Mouse (Mus musculus): ENCODE data around the gene Atoh8. TPM values are rescaled to one million over a fixed set of nuclear protein-coding genes. Genes with fewer than 3 reads are reported as not detected.

Atoh8 gene
- polyA plus RNA-seq, 1 experiment from 2014 or later: 4.7 TPM

DNA sequence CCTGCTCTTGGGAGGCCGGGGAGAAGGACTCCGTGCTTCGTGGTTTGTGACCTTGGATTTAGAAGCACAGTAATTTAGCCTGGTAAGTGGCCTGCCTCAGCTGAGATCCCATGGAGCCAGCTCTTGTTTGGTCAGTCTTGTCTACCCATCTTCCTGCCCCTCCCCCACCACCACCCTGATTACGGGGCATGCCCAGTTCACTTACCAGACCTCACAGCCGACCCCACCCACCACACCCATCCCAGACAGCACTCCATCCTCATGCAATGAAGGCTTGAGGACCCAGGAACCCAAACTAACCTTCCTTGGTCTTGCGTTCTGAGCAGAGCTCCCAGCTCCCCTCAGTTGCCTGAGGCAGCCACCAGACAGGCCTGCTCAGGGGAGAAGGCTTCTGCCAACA is 37.8 kb upstream of the Atoh8 start:
- ATAC-seq: no peak
- H3K36me3 ChIP-seq (ENCODE audit: control insufficient read depth, insufficient read depth, low read length): no peaks in the 10 kb centered on the region
- H3K9me3 ChIP-seq (ENCODE audit: control insufficient read depth, low read length): no peaks in the 10 kb centered on the region
- H3K27ac ChIP-seq (ENCODE audit: low read depth, low read length): no peak overlapping the region
- H3K9ac ChIP-seq (ENCODE audit: low read depth, low read length): no peak overlapping the region
- H3K27me3 ChIP-seq (replicated peaks; ENCODE audit: control insufficient read depth, insufficient read depth, low read length): no peaks in the 10 kb centered on the region
- H3K4me3 ChIP-seq (ENCODE audit: low read length): no peak overlapping the region
- H3K4me2 ChIP-seq (ENCODE audit: low read length): no peak overlapping the region
- WGBS: 76% methylated on average over 6 of the region's 6 CpGs
- H3K4me1 ChIP-seq (ENCODE audit: control insufficient read depth, insufficient read depth, low read depth, low read length): peaks cover 1% of the 10 kb centered on the region; the same call in 1 of the 2 replicates

DNA sequence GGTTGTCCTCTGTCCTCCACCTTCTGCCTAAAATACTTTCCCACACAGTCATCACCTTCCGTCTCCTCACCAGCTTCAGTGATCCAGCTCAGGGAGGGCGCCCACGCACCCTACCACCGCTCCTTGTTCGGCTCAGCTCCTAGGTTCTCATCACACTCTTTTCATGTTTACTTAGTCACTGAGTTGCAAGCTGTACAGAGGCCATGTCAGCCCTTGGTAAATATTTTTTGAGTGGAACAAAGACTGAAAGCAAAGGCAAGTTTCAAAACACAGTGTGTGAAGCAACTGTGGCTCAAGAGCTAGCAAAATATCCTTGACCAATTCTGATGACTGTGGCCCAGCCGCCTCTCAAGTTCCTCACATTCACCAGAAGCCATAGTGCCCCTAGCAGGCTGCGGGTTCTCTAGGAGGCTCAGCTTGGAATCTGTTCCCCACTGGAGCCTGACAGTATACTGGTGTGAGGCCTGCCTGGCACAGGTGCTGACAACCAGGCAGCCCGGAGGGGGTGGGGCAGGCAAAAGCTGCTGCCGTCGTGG is 36.9 kb upstream of the Atoh8 start:
- Histone ChIP-seq H3K4me1 (ENCODE audit: control insufficient read depth, insufficient read depth, low read depth, low read length) (peaks cover 3% of the 10 kb centered on the region; the same call in 1 of the 2 replicates), H3K9ac (ENCODE audit: low read depth, low read length) (no peak overlapping the region), H3K27ac (ENCODE audit: low read depth, low read length) (no peak overlapping the region), H3K4me2 (ENCODE audit: low read length) (no peak overlapping the region), H3K27me3 (replicated peaks; ENCODE audit: control insufficient read depth, insufficient read depth, low read length) (no peaks in the 10 kb centered on the region), H3K4me3 (ENCODE audit: low read length) (no peak overlapping the region), H3K9me3 (ENCODE audit: control insufficient read depth, low read length) (no peaks in the 10 kb centered on the region), H3K36me3 (ENCODE audit: control insufficient read depth, insufficient read depth, low read length) (no peaks in the 10 kb centered on the region)
- ATAC-seq: no peak
- WGBS: 87% methylated on average over 10 of the region's 10 CpGs

DNA sequence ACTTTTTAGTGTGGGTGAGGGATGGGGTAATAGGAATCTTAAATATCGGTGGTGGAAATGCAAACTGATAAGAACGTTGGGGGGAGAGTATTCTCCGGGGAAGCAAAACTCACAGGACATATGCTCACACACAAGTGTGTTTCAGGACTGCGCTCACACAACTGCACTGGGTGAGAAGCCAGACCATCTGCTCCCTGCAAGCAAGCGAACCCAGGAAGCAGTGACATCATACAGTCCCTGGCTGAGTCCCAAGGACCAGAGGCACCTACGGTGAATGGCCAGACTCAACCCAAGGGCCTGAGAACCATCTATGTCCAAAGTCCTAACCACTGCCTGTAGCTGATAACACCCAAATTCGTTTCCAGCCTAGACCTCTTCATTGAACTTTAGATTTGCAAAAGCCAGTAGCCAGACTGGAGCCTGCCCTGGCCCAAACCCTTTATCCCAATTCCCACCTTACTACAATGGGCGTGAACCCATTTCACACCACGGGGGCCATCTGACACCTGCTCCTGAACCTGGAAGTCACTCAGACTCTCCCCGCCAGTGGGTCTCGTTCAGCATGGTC is 35.7 kb upstream of the Atoh8 start:
- Histone ChIP-seq H3K27ac (ENCODE audit: low read depth, low read length) (no peak overlapping the region), H3K4me3 (ENCODE audit: low read length) (no peak overlapping the region), H3K36me3 (ENCODE audit: control insufficient read depth, insufficient read depth, low read length) (no peaks in the 10 kb centered on the region), H3K27me3 (replicated peaks; ENCODE audit: control insufficient read depth, insufficient read depth, low read length) (no peaks in the 10 kb centered on the region), H3K4me2 (ENCODE audit: low read length) (no peak overlapping the region), H3K4me1 (ENCODE audit: control insufficient read depth, insufficient read depth, low read depth, low read length) (peaks cover 3% of the 10 kb centered on the region; the same call in 1 of the 2 replicates), H3K9ac (ENCODE audit: low read depth, low read length) (no peak overlapping the region), H3K9me3 (ENCODE audit: control insufficient read depth, low read length) (no peaks in the 10 kb centered on the region)
- no peak for ATAC-seq
- 77% methylated on average over 11 of the region's 11 CpGs for WGBS

DNA sequence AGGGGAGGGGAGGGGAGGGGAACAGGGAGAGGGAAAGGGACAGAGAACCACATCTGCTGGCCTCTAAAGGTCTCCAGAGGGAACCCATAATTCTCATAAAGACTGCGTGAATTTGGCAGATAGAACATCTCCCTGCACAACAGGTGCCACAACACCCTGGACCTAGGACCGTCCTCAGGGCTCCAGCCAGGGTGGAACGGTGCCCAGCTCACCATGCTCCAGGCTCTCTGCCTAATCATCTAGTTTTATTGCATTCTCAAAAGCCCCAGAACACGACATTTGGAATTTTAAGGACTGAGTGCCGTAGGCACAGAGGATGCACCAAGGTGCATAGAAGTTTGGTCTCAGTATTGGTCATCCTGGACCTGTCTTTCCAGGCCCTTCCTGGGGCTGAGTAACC is 34.9 kb upstream of the Atoh8 start:
- H3K4me1 ChIP-seq (ENCODE audit: control insufficient read depth, insufficient read depth, low read depth, low read length): peaks cover 3% of the 10 kb centered on the region; the same call in 1 of the 2 replicates
- H3K4me2 ChIP-seq (ENCODE audit: low read length): no peak overlapping the region
- no peak overlapping the region for H3K27ac ChIP-seq (ENCODE audit: low read depth, low read length)
- ATAC-seq: no peak
- H3K27me3 ChIP-seq (replicated peaks; ENCODE audit: control insufficient read depth, insufficient read depth, low read length): no peaks in the 10 kb centered on the region
- no peaks in the 10 kb centered on the region for H3K9me3 ChIP-seq (ENCODE audit: control insufficient read depth, low read length)
- H3K36me3 ChIP-seq (ENCODE audit: control insufficient read depth, insufficient read depth, low read length): no peaks in the 10 kb centered on the region
- 75% methylated on average over 5 of the region's 5 CpGs for WGBS
- no peak overlapping the region for H3K9ac ChIP-seq (ENCODE audit: low read depth, low read length)
- H3K4me3 ChIP-seq (ENCODE audit: low read length): no peak overlapping the region

DNA sequence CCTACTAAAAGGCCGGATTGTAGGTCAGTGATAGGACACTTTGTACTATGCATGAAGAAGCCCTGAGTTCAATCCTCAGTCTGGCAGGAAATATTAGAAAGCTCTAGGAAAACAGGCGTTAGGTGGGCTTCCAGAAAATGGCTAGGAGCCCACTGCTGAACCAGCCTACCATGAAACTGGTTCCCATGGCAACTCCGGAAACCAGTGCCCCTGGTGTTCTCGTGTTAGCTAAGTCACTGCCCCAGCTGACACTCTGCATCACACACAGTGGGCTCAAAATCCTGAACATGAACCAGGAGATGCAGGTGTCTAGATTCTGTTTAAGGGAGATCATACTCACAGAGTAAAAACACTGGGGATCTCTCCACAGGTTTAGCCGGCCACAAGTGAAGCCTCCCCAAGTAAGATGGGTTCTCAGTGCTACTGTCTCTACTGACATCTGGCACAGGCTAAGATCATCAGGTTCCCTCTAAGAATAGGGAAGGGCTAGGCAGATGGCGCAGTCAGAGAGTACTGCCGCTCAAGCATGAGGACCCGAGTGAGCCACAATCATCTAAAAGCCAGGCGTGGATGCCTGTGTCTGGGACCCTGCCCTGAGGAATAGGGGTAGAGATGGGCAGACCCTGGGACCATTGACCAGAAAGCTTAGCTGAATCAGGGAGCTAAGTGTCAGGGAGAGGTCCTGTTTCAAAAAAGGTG is 32.9 kb upstream of the Atoh8 start:
- peaks cover 3% of the 10 kb centered on the region; the same call in 1 of the 2 replicates for H3K4me1 ChIP-seq (ENCODE audit: control insufficient read depth, insufficient read depth, low read depth, low read length)
- 57% methylated on average over 9 of the region's 9 CpGs for WGBS
- no peak overlapping the region for H3K4me3 ChIP-seq (ENCODE audit: low read length)
- no peak overlapping the region for H3K9ac ChIP-seq (ENCODE audit: low read depth, low read length)
- ATAC-seq: peak; percentile 67
- no peak overlapping the region for H3K27ac ChIP-seq (ENCODE audit: low read depth, low read length)
- H3K27me3 ChIP-seq (replicated peaks; ENCODE audit: control insufficient read depth, insufficient read depth, low read length): no peaks in the 10 kb centered on the region
- H3K4me2 ChIP-seq (ENCODE audit: low read length): no peak overlapping the region
- no peaks in the 10 kb centered on the region for H3K36me3 ChIP-seq (ENCODE audit: control insufficient read depth, insufficient read depth, low read length)
- no peaks in the 10 kb centered on the region for H3K9me3 ChIP-seq (ENCODE audit: control insufficient read depth, low read length)

DNA sequence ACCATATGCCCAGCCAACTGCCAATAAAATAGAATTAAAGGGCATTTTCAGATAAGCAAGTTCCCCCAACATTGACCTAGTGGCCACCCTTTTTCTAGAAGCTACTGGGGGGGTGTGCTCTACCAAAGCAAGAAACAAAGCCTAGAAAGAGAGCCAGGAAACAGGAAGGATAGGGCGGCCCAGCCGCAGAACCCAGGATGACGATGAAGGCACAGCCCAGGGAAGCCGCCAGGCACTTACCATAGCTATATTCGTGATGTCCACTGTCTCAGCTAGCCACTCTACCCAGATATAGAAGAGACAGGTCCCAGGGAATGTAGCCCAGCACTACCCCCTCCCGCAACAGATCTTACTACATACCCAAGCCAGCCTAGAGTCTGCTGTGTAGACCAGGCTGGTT is 30.3 kb upstream of the Atoh8 start:
- H3K9me3 ChIP-seq (ENCODE audit: control insufficient read depth, low read length): no peaks in the 10 kb centered on the region
- no peaks in the 10 kb centered on the region for H3K27me3 ChIP-seq (replicated peaks; ENCODE audit: control insufficient read depth, insufficient read depth, low read length)
- H3K36me3 ChIP-seq (ENCODE audit: control insufficient read depth, insufficient read depth, low read length): no peaks in the 10 kb centered on the region
- H3K4me2 ChIP-seq (ENCODE audit: low read length): no peak overlapping the region
- WGBS: 81% methylated on average over 6 of the region's 6 CpGs
- peaks cover 3% of the 10 kb centered on the region; the same call in 1 of the 2 replicates for H3K4me1 ChIP-seq (ENCODE audit: control insufficient read depth, insufficient read depth, low read depth, low read length)
- H3K9ac ChIP-seq (ENCODE audit: low read depth, low read length): no peak overlapping the region
- ATAC-seq: no peak
- no peak overlapping the region for H3K27ac ChIP-seq (ENCODE audit: low read depth, low read length)
- no peak overlapping the region for H3K4me3 ChIP-seq (ENCODE audit: low read length)

DNA sequence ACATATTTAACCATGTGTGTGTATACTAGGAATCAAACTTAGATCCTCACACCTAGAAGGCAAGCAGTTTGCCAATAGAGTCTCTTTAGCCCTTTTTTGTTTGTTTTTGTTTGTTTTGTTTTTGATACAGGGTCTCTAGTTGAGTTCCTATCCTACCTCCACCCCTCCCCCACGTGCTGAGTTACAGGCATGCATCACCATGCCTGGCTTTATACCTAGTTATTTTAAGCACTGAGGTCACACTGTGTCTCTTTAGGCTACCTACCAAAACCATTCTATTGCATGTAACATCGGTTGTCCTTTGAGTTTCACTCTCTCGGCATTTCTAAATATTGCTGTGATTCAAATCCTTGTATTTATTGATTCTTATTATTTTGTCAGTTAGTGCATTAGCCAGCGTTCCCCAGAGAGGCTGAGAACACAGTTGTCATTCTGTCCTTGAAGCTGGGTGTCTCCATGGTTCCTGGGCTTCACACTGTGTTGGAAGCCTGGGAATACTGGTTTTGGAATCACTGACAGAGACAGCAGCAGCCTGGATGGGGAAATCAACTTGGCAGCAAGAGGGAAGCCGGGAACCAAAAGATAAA is 28.4 kb upstream of the Atoh8 start:
- Histone ChIP-seq H3K36me3 (ENCODE audit: control insufficient read depth, insufficient read depth, low read length) (no peaks in the 10 kb centered on the region), H3K27ac (ENCODE audit: low read depth, low read length) (no peak overlapping the region), H3K9me3 (ENCODE audit: control insufficient read depth, low read length) (no peaks in the 10 kb centered on the region), H3K27me3 (replicated peaks; ENCODE audit: control insufficient read depth, insufficient read depth, low read length) (no peaks in the 10 kb centered on the region), H3K4me1 (ENCODE audit: control insufficient read depth, insufficient read depth, low read depth, low read length) (peaks cover 3% of the 10 kb centered on the region; the same call in 1 of the 2 replicates), H3K4me2 (ENCODE audit: low read length) (no peak overlapping the region), H3K4me3 (ENCODE audit: low read length) (no peak overlapping the region), H3K9ac (ENCODE audit: low read depth, low read length) (no peak overlapping the region)
- ATAC-seq: no peak
- 67% methylated on average over 5 of the region's 5 CpGs for WGBS

DNA sequence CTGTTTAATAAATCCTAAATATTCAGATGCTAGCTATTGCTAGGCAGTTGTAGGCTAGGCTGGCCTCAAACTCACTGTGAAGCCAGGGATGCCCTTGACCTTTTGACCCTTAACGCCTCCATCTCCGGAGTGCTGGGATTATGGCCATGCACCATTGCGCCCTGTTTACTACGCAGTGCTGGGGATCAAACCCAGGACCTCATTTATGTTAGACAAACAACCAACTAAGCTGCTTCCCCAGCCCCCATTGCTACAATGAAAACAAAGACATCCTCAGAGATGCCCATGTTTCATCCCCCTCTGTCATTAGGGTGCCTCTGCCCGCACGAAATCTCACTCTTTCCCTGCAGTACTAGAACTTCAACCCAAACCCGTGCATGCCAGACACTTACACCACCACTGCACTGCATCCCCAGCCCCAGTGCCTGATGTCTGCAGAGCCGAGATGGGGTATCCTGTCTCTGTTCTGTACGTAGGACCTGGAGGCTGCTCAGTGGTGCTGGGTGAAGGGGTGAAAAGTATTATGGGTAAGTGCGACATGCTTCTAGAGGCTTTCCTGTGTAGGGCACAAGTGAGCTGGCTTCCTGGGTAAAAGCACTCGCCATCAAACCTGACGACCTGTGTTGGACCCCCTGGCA is 26.4 kb upstream of the Atoh8 start:
- 79% methylated on average over 12 of the region's 12 CpGs for WGBS
- H3K4me2 ChIP-seq (ENCODE audit: low read length): no peak overlapping the region
- no peak for ATAC-seq
- H3K27ac ChIP-seq (ENCODE audit: low read depth, low read length): no peak overlapping the region
- H3K4me3 ChIP-seq (ENCODE audit: low read length): no peak overlapping the region
- no peaks in the 10 kb centered on the region for H3K36me3 ChIP-seq (ENCODE audit: control insufficient read depth, insufficient read depth, low read length)
- H3K4me1 ChIP-seq (ENCODE audit: control insufficient read depth, insufficient read depth, low read depth, low read length): no peaks in the 10 kb centered on the region; the same call in 1 of the 2 replicates
- no peaks in the 10 kb centered on the region for H3K9me3 ChIP-seq (ENCODE audit: control insufficient read depth, low read length)
- no peaks in the 10 kb centered on the region for H3K27me3 ChIP-seq (replicated peaks; ENCODE audit: control insufficient read depth, insufficient read depth, low read length)
- no peak overlapping the region for H3K9ac ChIP-seq (ENCODE audit: low read depth, low read length)
